Comparison of ENCODE assay signal across 27 mouse cellular contexts in genomic region chr11:20472336-20472735, GRCm38 (mm10).
DNase-seq lines count a peak whose midpoint lies in the region; ATAC-seq and TF ChIP-seq lines count a peak whose summit lies in the region.
"Had no signal": no experiment of that assay in that cellular context is flagged by ENCODE, and none has a peak within 500 bp of the region (broad histone marks: within the 10 kb centered on the region; RNA-seq: fewer than 3 reads in every experiment).

No protein-coding gene starts in this region.

- no peaks in the 10 kb centered on the region for H3K9me3 ChIP-seq in kidney, embryonic 14.5 days (ENCODE audit: control insufficient read depth, low read length)
- no peaks in the 10 kb centered on the region for H3K9me3 ChIP-seq in liver, postnatal 0 days (ENCODE audit: low read length)
- H3K9me3 ChIP-seq in liver, embryonic 12.5 days (replicated peaks) = no peaks in the 10 kb centered on the region
- H3K9me3 ChIP-seq: embryonic facial prominence, embryonic 12.5 days; heart, embryonic 13.5 days; hindbrain, embryonic 15.5 days; limb, embryonic 10.5 days; limb, embryonic 15.5 days had no signal

- TF ChIP-seq EP300 in liver, postnatal 0 days (IDR thresholded peaks at IDR 0.05; ENCODE audit: low read depth) = no peak

- H3K4me3 ChIP-seq in kidney, embryonic 14.5 days (ENCODE audit: low read length) = no peak overlapping the region
- no peak overlapping the region for H3K4me3 ChIP-seq in liver, postnatal 0 days (ENCODE audit: low read depth, low read length)
- no peak overlapping the region for H3K4me3 ChIP-seq in liver, embryonic 12.5 days
- H3K4me3 ChIP-seq: embryonic facial prominence, embryonic 12.5 days; heart, embryonic 13.5 days; hindbrain, embryonic 15.5 days; limb, embryonic 10.5 days; limb, embryonic 15.5 days had no signal

- 84% methylated on average over 1 of the region's 1 CpGs for WGBS in kidney, embryonic 14.5 days
- 59% methylated on average over 1 of the region's 1 CpGs for WGBS in liver, postnatal 0 days (ENCODE audit: insufficient replicate concordance)
- 69% methylated on average over 1 of the region's 1 CpGs for WGBS in liver, embryonic 12.5 days (ENCODE audit: insufficient replicate concordance)

- H3K9ac ChIP-seq in kidney, embryonic 14.5 days (ENCODE audit: low read depth, low read length) = no peak overlapping the region
- H3K9ac ChIP-seq in liver, postnatal 0 days (replicated peaks) = no peak overlapping the region
- no peak overlapping the region for H3K9ac ChIP-seq in liver, embryonic 12.5 days
- H3K9ac ChIP-seq: embryonic facial prominence, embryonic 12.5 days; heart, embryonic 13.5 days; hindbrain, embryonic 15.5 days; limb, embryonic 15.5 days had no signal

- no peak overlapping the region for H3K27ac ChIP-seq in kidney, embryonic 14.5 days (ENCODE audit: low read depth, low read length)
- no peak overlapping the region; the same call in 1 of the 2 replicates for H3K27ac ChIP-seq in liver, postnatal 0 days (ENCODE audit: low read depth)
- H3K27ac ChIP-seq in liver, embryonic 12.5 days = no peak overlapping the region
- H3K27ac ChIP-seq: embryonic facial prominence, embryonic 12.5 days; heart, embryonic 13.5 days; hindbrain, embryonic 15.5 days; limb, embryonic 10.5 days; limb, embryonic 15.5 days; macrophage had no signal

- TF ChIP-seq CTCF in liver, postnatal 0 days (IDR thresholded peaks at IDR 0.05; ENCODE audit: low read depth) = no peak

- peaks cover 12% of the 10 kb centered on the region; the same call in 1 of the 2 replicates for H3K4me1 ChIP-seq in kidney, embryonic 14.5 days (ENCODE audit: control insufficient read depth, insufficient read depth, low read length)
- peaks cover 29% of the 10 kb centered on the region for H3K4me1 ChIP-seq in liver, postnatal 0 days (ENCODE audit: insufficient read depth)
- H3K4me1 ChIP-seq in liver, embryonic 12.5 days = peaks cover 21% of the 10 kb centered on the region

- H3K4me2 ChIP-seq in kidney, embryonic 14.5 days (replicated peaks; ENCODE audit: low read depth, low read length) = no peak overlapping the region
- H3K4me2 ChIP-seq in liver, postnatal 0 days (ENCODE audit: low read depth, low read length) = no peak overlapping the region
- H3K4me2 ChIP-seq in liver, embryonic 12.5 days = no peak overlapping the region
- H3K4me2 ChIP-seq: embryonic facial prominence, embryonic 12.5 days; heart, embryonic 13.5 days; hindbrain, embryonic 15.5 days; limb, embryonic 15.5 days had no signal

- no peaks in the 10 kb centered on the region for H3K27me3 ChIP-seq in kidney, embryonic 14.5 days (ENCODE audit: control insufficient read depth, insufficient read depth, low read length)
- no peaks in the 10 kb centered on the region for H3K27me3 ChIP-seq in liver, postnatal 0 days (ENCODE audit: insufficient read depth, low read length)
- H3K27me3 ChIP-seq in liver, embryonic 12.5 days (replicated peaks) = no peaks in the 10 kb centered on the region
- H3K27me3 ChIP-seq: embryonic facial prominence, embryonic 12.5 days; heart, embryonic 13.5 days; hindbrain, embryonic 15.5 days; limb, embryonic 15.5 days had no signal

- H3K36me3 ChIP-seq in kidney, embryonic 14.5 days (ENCODE audit: control insufficient read depth, insufficient read depth, low read length) = no peaks in the 10 kb centered on the region
- no peaks in the 10 kb centered on the region for H3K36me3 ChIP-seq in liver, postnatal 0 days (replicated peaks; ENCODE audit: insufficient read depth, low read length)
- H3K36me3 ChIP-seq in liver, embryonic 12.5 days = no peaks in the 10 kb centered on the region
- H3K36me3 ChIP-seq: embryonic facial prominence, embryonic 12.5 days; heart, embryonic 13.5 days; hindbrain, embryonic 15.5 days; limb, embryonic 10.5 days; limb, embryonic 15.5 days had no signal

- DNase-seq in heart, adult 11 months = peak; percentile 46
- no peak for DNase-seq in heart, adult 18-20 months
- peak; percentile 32 to 45 for DNase-seq in kidney, adult 8-10 months
- peak; percentile 40 for DNase-seq in liver, postnatal 0 days
- no peak for DNase-seq in layer of hippocampus, adult 9-10 months (ENCODE audit: low spot score)
- DNase-seq: cerebellum, adult 11 months; cerebellum, adult 9-10 months; cerebellum, postnatal 36 days; embryo, embryonic 11 days; gastrocnemius, postnatal 14 days; heart, postnatal 10 days; layer of hippocampus, adult 9-11 months; lung, adult 2 months; lung, postnatal 10 days; midbrain, embryonic 14.5 days; thymus, adult 2 months; thymus, postnatal 36 days had no signal

- no peak for ATAC-seq in kidney, embryonic 14.5 days (ENCODE audit: low FRiP score, low TSS enrichment)
- no peak for ATAC-seq in liver, postnatal 0 days
- ATAC-seq in liver, embryonic 12.5 days = no peak
- ATAC-seq: CD4-positive, CD25-positive, alpha-beta regulatory T cell, adult 4 months; forebrain, embryonic 14.5 days had no signal

Comparison
In these comparisons a context has a peak if more than half of its experiments do, and no peak if none do; other contexts are left out.
1. DNase-seq: peak in heart, adult 11 months (single experiment), kidney, adult 8-10 months (2 of 2) and liver, postnatal 0 days (single experiment); none in heart, adult 18-20 months (0 of 2) and layer of hippocampus, adult 9-10 months (single experiment).